Mouse (Mus musculus) liver, embryonic 14.5 days (tissue): ENCODE results near the gene Ctns.

Source experiments
- CTCF ChIP-seq: IDR thresholded peaks from 2 replicates; pipeline ENCODE4 v1.5.1; 2016; ENCODE audit warnings: antibody characterized with exemption, low read depth, control low read depth
- EP300 ChIP-seq: IDR thresholded peaks from 2 replicates; pipeline ENCODE4 v1.6.1; 2016; ENCODE audit warnings: antibody characterized with exemption, low read depth

- TF ChIP-seq CTCF (no peak), EP300 (no peak)
Measured at GRCm38 (mm10) chr11:73228881-73229280, 30.0 kb upstream of the Ctns start.
